Mouse (Mus musculus): ENCODE measurements around the gene Gtf2ird1.
A peak's percentile ranks its signal among the peaks of the same experiment; 100 is the strongest.
"Not testable (repeated sequence)": the region's sequence is repeated elsewhere in the genome, so short reads cannot be mapped to it uniquely, and the experiment has no call there.

Gtf2ird1 gene

DNA sequence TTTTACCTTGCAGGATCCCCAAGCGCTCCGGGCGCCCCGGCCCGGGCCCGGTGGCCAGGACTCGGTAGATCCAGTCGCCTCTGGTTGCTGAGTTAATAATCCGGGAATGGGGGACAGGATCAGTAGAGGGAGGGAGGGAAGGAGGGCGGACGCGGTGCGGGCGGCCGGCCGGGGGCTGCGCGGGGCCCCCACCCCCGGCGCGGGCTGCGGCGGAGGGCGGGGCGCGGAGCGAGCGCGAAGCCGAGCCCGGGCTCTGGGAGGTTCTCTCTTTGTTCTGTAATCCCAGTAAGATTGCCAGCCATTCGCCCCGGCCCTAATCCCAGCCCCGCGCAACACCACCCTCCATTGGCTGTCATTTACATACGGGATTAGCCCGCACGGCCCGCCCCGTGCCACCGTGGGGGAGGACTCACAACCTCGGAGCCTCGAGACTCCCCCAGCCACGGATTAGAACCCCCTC lies at the start of gene Gtf2ird1:
Gene Gtf2ird1, minus strand, starts transcription at position 214 of the 460 bp plus-strand sequence.
- DNase-seq (ENCODE audit: low spot score) = peak; percentile 72

DNA sequence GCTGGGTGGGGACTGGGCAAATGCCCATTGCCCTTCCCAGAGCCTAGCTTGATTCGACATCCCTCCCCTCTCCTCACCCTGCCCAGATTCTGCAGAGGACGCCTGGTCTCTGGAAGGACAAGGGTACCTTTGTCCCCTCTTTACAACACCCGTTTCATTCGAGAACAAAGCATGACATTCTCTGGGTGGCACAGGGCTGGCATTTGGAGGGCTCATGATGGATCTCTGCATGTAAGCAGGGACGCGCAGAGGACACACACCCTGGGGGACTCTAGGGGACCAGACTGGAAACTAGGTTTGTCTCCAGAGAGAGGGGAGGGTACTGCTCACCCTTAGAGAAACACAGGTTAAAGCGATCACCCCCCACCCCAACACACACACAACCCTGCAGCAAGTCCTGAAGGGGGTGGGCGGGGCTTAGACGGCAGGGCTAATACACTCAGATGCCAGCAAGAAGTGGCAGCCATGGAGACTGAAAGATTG lies 49.3 kb upstream of the Gtf2ird1 start:
- DNase-seq (ENCODE audit: low spot score) = no peak

GRCm38 (mm10) chr5:134502591-134502990 lies 46.1 kb upstream of the Gtf2ird1 start:
- no peak for DNase-seq (ENCODE audit: low spot score)

DNA sequence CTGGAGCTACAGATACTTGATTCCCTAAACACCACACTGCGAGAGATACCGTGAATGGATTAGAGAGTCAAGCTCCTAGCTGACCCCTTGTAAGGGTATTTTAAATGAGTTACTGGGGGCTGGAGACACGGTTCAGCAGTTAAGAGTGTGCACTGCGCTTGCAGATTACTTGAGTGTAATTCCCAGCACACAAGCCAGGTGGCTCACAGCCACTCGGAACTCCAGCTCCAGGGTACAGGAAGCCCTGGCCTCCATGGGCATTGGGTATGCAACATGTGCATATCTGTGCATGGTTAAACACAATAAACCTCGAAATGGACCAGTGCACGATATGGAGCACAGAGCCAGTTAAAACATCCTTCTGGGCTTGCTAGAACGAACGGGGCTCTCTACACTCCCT lies 44.9 kb upstream of the Gtf2ird1 start:
- DNase-seq (ENCODE audit: low spot score) = no peak

DNA sequence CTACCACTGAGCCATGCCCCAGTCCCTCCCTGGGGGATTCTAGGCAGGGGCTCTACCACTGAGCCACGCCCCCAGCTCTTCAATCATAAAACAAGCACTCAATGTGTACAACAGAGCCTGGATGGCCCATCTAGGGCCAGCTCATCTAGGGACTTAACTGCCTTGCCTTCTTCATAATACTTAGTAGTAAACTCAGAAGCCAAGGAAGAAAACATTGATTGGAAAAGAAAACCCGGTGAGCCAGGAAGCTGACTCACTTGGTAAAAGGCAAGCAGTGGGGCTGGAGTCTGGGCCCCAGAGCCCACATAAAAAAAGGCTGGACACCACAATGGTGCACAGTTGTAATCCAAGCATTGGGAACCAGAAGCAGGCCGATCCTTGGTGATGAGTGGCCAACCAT lies 44.2 kb upstream of the Gtf2ird1 start:
- no peak for DNase-seq (ENCODE audit: low spot score)

DNA sequence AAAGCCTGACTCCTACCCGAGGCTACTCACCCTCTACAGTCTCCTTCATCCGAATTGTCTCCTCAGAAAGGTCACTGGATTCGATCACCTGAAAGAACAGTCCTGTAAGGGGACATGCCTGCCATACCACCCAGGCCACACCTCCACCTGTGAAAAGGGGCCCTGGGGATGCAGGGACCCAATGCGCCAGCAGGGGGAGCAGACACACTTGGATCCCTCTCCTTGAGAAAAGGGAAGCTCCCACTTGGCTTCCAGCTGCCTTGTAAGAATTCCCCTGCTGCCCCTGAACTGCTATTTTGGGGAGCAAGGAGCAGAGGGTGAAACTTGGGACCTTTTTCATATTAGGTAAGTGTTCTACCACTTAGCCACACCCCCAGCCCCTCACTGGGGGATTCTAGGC lies 43.5 kb upstream of the Gtf2ird1 start:
- peak; percentile 36 for DNase-seq (ENCODE audit: low spot score)

DNA sequence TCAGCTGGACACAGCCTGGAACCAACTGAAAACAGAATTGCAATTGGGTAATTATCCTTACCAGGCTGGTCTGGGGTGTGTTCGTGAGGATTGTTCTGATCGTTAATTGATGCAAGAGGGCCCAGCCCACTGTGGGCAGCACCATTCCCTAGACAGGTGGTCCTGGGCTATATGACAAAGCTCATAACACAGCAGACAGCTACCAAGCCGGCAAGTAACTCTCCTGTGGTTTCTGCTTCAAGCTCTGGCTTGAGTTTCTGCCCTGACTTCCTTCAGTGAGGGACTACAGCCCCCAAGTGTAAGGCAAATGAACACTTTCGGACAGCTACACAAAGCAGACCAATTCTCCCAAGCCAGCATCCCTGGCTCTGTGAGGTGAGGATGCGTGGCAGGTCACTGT lies 40.5 kb upstream of the Gtf2ird1 start:
- no peak for DNase-seq (ENCODE audit: low spot score)

DNA sequence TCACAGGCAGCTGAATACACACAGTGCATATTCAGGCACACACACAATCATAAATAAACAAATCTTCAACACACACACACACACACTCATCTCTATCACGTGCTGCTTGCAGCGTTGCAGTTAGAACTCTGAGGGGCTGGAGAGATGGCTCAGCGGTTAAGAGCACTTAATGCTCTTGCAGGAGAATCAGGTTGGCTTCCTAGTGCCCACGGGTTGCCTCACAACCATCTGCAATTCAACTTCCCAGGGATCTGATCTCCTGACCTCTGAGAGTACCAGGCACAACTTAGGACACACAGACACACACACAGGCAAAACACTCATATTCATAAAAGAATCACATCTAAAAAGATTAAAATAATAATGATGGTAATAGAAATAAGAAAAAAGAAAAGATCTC lies 39.3 kb upstream of the Gtf2ird1 start:
- no peak for DNase-seq (ENCODE audit: low spot score)

DNA sequence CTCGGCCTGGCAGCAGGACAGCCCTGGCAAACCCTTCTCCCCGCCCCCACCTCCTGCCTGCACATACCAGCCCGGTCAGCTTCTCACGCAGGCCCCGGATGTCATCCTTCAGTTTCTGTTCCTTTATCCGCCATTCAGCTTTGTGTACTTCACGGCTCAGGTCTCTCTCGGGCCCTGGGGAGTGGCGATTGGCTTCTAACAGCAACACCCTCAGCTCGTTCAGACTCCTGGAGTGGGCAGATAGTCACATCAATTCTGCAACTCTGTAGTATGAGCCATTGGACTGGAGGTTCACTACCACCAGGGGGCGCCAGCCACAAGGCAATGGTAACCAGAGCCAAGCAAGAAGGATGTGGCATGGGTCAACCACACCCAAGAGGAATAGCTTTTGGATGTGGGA lies 37.6 kb upstream of the Gtf2ird1 start:
- peak; percentile 90 for DNase-seq (ENCODE audit: low spot score)

- no peak for DNase-seq (ENCODE audit: low spot score)
Observed at GRCm38 (mm10) chr5:134492956-134493355, 36.4 kb upstream of the Gtf2ird1 start.

DNA sequence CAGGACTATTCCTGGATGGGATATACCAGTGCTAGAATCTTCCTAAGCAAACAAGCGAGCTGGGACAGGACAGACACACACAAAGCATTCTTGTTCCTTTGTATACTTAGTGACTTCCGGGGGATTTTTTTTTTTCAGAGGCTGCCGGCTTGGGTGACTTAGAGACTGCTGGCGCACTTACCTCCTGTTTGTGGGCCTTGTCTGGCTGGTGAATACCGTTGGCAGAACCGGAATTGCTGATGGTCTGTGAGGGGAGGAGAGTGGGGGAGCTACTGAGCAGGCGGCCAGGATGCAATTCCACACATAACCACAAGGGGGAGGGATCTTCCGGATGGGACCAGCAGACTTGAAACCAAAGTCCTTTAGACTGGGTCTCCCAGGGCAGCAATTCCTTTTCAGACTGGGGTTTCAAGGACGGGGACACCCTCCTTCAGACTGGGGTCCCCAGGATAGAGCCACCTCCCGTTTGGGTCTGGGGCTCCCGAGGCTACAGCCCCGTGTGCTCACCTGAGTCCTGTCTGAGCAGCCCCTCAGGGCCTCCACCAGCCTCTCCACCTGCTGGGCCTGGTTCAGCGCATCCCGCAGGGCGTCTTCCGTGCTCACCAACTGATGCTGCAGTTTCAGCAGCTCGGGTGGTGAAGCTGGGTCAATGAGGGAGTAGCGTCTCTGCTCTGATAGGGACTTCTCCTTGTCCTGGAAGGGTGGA lies 35.3 kb upstream of the Gtf2ird1 start:
- peak; percentile 80 for DNase-seq (ENCODE audit: low spot score)

- no peak for DNase-seq (ENCODE audit: low spot score)
Observed at GRCm38 (mm10) chr5:134491206-134491605, 34.7 kb upstream of the Gtf2ird1 start.

- no peak for DNase-seq (ENCODE audit: low spot score)
Observed at GRCm38 (mm10) chr5:134490465-134490864, 33.9 kb upstream of the Gtf2ird1 start.

DNA sequence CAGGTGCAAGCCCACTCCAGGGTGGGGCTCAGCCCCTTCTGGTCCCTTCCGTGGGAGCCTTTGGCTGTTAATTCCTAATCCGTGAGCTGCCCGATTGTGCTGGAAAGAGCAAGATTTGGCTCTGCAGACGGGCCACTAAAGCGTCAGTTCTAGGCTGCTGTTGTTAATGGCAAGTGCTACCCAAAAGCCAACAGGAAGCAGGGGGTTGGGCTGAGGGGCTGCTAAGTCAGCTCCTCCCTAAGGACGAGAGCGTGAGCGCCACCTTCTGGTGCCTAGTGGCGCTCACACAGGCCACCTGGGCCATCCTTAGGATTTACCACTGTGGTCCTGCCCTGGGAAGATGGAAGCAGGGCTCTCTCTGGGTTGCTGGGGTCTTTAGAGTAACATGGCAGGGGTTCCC lies 33.1 kb upstream of the Gtf2ird1 start:
- DNase-seq (ENCODE audit: low spot score) = no peak

GRCm38 (mm10) chr5:134488596-134488995 lies 32.1 kb upstream of the Gtf2ird1 start:
- no peak for DNase-seq (ENCODE audit: low spot score)

DNA sequence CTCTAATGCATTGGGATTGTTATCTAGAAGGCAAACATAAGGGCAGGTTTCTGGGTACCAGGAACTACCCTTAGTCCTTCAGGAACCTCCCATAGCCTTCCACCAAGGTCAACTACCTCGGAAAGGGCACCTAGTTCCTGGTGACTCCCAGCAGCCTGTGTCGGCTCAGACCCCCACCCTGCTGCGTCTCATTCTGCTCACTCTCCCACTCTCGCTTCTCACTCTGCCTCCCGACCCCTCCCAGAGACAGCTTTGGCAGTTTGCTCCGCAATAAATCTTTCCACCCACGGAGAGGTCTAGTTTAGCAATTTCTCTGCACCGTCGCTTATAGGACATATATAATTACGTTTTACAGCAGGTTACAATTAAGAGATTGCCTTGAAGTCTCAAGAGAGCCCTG lies 31.5 kb upstream of the Gtf2ird1 start:
- DNase-seq (ENCODE audit: low spot score) = no peak

GRCm38 (mm10) chr5:134485900-134486665 lies 29.6 kb upstream of the Gtf2ird1 start:
- DNase-seq (ENCODE audit: low spot score) = peak; percentile 72

DNA sequence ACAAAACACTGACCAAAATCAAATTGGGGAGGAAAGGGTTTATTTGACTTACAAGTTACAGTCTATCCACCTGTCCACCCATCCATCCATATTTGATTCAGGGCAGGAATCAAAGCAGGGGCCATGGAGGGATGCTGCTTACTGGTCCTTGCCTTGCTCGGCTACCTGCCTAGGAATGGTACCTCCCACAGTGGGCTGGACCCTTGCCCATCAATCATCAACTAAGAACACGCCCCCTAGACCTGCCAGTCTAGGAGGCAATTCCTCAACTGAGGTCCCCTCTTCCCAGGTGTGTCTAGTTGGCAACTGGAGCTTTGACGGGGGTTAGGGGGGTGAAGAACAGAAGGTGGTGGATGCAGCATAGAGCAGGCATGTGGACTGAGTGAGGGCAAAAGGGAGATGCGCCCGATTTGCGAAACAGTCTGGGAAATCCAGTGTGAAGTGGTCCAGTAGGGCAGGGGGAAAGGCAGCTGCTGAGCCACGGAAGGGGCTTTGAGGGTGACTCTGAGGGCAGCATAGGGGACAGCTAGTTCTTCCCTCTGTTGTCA lies 28.7 kb upstream of the Gtf2ird1 start:
- no peak for DNase-seq (ENCODE audit: low spot score)

- no peak for DNase-seq (ENCODE audit: low spot score)
Observed at GRCm38 (mm10) chr5:134483291-134483690, 26.8 kb upstream of the Gtf2ird1 start.

GRCm38 (mm10) chr5:134482331-134482730 lies 25.8 kb upstream of the Gtf2ird1 start:
- no peak for DNase-seq (ENCODE audit: low spot score)

GRCm38 (mm10) chr5:134478886-134479285 lies 22.4 kb upstream of the Gtf2ird1 start:
- DNase-seq (ENCODE audit: low spot score) = not testable (repeated sequence)

- DNase-seq (ENCODE audit: low spot score) = not testable (repeated sequence)
Observed at GRCm38 (mm10) chr5:134475686-134476085, 19.2 kb upstream of the Gtf2ird1 start.

- no peak for DNase-seq (ENCODE audit: low spot score)
Observed at GRCm38 (mm10) chr5:134475006-134475605, 18.6 kb upstream of the Gtf2ird1 start.
